Mouse (Mus musculus) hindbrain, embryonic 11.5 days (tissue): ENCODE data around the gene Kcnq4. TPM values are rescaled to one million over a fixed set of nuclear protein-coding genes. Genes with fewer than 3 reads are reported as not detected.

Source experiments
- ATAC-seq: fragments of 200-750 bp; cut with Nextera tagmentation; 2 replicates; pipeline ENCODE4 v1.8.0; 2017; ENCODE audit warnings: mild to moderate bottlenecking, moderate TSS enrichment, moderate library complexity; ENCODE audit not compliant: low FRiP score
- DNase-seq: peaks from one replicate; pipeline ENCODE4 v3.0.0-alpha.2; 2015; ENCODE audit warnings: low spot score
- H3K27ac ChIP-seq: fragments of 300-500 bp; sonication (generic); 2 replicates; pipeline ENCODE4 v1.5.1; 2014; ENCODE audit warnings: mild to moderate bottlenecking, low read depth, low read length
- H3K27me3 ChIP-seq: fragments of 300-500 bp; sonication (generic); 2 replicates; pipeline ENCODE4 v1.6.1; 2014; ENCODE audit warnings: mild to moderate bottlenecking, low read length, moderate library complexity, mixed read lengths; ENCODE audit not compliant: control insufficient read depth, insufficient read depth
- H3K36me3 ChIP-seq: fragments of 300-500 bp; sonication (generic); 2 replicates; pipeline ENCODE4 v1.6.1; 2014; ENCODE audit warnings: mild to moderate bottlenecking, low read length, moderate library complexity, mixed read lengths; ENCODE audit not compliant: control insufficient read depth, insufficient read depth
- H3K4me1 ChIP-seq: fragments of 300-500 bp; sonication (generic); replicated peaks from 2 replicates; pipeline ENCODE4 v1.6.1; 2014; ENCODE audit warnings: low read length, mixed read lengths; ENCODE audit not compliant: control insufficient read depth, insufficient read depth
- H3K4me2 ChIP-seq: fragments of 300-500 bp; sonication (generic); replicated peaks from 2 replicates; pipeline ENCODE4 v1.6.1; 2014; ENCODE audit warnings: mild to moderate bottlenecking, low read depth, low read length
- H3K4me3 ChIP-seq: fragments of 300-500 bp; sonication (generic); 2 replicates; pipeline ENCODE4 v1.5.1; 2014; ENCODE audit warnings: low read depth, low read length
- H3K9ac ChIP-seq: fragments of 300-500 bp; sonication (generic); 2 replicates; pipeline ENCODE4 v1.6.1; 2014; ENCODE audit warnings: low read depth, low read length
- H3K9me3 ChIP-seq: fragments of 300-500 bp; sonication (generic); 2 replicates; pipeline ENCODE4 v1.6.1; 2016; ENCODE audit warnings: low read length; ENCODE audit not compliant: control insufficient read depth
- WGBS: fragments of 180-500 bp; shearing (Covaris S2); extraction: QIAGEN DNeasy Blood & Tissue Kit; methylation state at CpG from one replicate; pipeline ENCODE4 v1.1.7; 2014; 5-methylcytosine and 5-hydroxymethylcytosine counted together
- microRNA counts: library from miRNA; unstranded; fragments of <30 nt; microRNA quantifications from one replicate; lab custom pipeline; 2015
- polyA plus RNA-seq: library from polyadenylated mRNA; unstranded; fragments of >200 nt; fragmentation: Nextera tagmentation; extraction: Ambion mirVana; gene quantifications from 2 replicates; pipeline ENCODE4 v1.2.1, GENCODE M21; 2014

Gene Kcnq4
- polyA plus RNA-seq, 1 experiment from 2014 or later = 2.4 TPM

DNA sequence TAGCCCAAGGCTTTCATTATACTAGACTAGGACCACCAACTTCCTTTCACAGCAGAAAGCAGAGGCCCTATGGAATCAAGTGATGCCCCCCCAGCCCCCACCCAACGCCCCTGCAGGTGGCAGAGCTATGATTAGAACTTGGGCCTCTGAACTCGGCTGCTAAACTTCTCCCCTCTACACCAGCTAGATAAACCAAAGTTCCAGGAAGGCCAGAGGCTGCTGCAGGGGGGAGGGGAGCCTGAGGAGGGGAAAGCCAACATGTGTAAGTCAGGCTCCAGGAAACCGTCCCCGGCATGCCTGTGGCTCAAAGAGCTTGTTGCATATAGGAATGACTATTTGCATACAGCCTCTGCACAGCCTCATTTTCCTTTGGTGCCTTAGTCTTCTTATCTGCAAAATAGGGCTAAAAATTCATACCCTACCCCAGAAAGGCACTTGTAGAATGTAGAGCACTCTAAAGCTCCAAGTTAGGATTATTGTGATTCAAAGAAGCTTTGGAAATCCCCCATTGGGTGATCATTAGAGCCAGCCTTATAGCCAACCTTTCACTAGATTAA is 83.2 kb downstream of the Kcnq4 start:
- WGBS = 39% methylated on average over 4 of the region's 4 CpGs
- Histone ChIP-seq H3K4me2 (no peak overlapping the region), H3K9me3 (no peaks in the 10 kb centered on the region), H3K9ac (no peak overlapping the region), H3K27ac (no peak overlapping the region), H3K4me1 (no peaks in the 10 kb centered on the region), H3K4me3 (no peak overlapping the region), H3K36me3 (no peaks in the 10 kb centered on the region), H3K27me3 (peaks cover 16% of the 10 kb centered on the region)
- DNase-seq = no peak
- no peak for ATAC-seq

DNA sequence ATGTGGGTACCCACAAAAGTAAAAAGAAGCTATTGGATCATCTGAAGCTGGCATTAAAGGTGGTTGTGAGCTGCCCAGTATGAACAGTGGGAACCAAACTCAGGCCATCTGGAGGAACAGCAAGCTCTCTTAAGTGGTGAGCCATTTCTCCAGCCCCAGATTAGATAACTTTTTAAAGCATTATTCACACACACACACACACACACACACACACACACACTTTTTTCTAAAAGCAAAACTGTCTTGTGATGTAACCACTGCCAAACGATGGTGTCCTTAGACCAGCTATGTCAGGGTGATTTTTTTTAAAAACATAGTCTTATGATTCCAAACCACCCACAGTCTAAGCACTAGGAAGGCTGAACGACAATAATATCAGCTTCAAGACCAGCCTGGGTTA is 83.8 kb downstream of the Kcnq4 start:
- no peak for ATAC-seq
- H3K27ac ChIP-seq = no peak overlapping the region
- WGBS = 79% methylated on average over 2 of the region's 2 CpGs

DNA sequence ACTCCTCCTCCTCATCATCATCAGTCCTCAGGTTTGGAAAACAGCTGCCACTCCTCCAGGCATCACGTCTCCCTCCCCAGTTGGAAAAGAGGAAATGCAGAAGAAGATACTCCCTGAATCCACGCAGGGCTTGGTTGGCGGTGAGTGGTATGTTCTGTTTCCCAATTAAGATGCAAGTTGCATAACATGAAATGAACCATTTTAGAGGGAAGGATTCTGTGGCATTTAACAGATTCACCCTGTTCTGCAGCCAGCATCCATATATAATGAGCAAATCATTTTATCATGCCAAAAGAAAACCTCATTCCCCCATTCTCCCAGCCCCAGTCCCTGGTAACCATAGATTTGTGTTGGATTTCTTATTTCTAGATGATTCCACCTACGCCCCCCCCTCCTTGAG is 87.9 kb downstream of the Kcnq4 start:
- H3K4me2 ChIP-seq = no peak overlapping the region
- no peak overlapping the region for H3K9ac ChIP-seq
- DNase-seq (no peak), ATAC-seq (no peak)
- no peak overlapping the region for H3K4me3 ChIP-seq
- no peaks in the 10 kb centered on the region for H3K9me3 ChIP-seq
- H3K36me3 ChIP-seq = no peaks in the 10 kb centered on the region
- 73% methylated on average over 4 of the region's 4 CpGs for WGBS
- H3K4me1 ChIP-seq = no peaks in the 10 kb centered on the region
- no peak overlapping the region for H3K27ac ChIP-seq
- no peaks in the 10 kb centered on the region for H3K27me3 ChIP-seq

More for the DNA sequence above, 83.8 kb downstream of the Kcnq4 start:
- no peak overlapping the region for H3K4me3 ChIP-seq
- peaks cover 16% of the 10 kb centered on the region for H3K27me3 ChIP-seq
- no peaks in the 10 kb centered on the region for H3K36me3 ChIP-seq
- no peak overlapping the region for H3K4me2 ChIP-seq
- H3K9me3 ChIP-seq = no peaks in the 10 kb centered on the region
- no peaks in the 10 kb centered on the region for H3K4me1 ChIP-seq
- no peak for DNase-seq
- no peak overlapping the region for H3K9ac ChIP-seq

DNA sequence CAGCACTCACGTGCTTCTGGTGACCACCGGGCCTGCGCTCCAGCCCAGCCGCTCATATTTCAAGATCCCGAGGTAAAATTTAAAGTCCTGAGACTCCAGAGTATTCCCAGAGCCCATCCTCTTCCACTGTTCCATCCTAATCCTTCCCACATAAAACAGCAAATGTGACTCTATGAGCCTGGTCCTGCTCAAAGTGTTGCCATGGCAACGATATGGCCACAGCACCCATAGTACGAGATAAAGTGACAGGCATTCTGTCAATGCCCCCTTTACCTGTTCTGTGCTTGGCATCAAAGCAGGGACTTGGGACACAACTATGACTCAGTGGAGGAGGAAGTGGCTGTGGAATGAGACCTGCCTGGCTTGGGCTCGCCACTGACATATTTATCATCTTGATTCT is 92.5 kb downstream of the Kcnq4 start:
- Histone ChIP-seq H3K4me1 (no peaks in the 10 kb centered on the region), H3K27me3 (no peaks in the 10 kb centered on the region; the same call in 1 of the 2 replicates), H3K9ac (no peak overlapping the region), H3K9me3 (no peaks in the 10 kb centered on the region), H3K4me2 (no peak overlapping the region), H3K4me3 (no peak overlapping the region), H3K36me3 (no peaks in the 10 kb centered on the region), H3K27ac (no peak overlapping the region)
- DNase-seq (no peak), ATAC-seq (no peak)
- 82% methylated on average over 8 of the region's 8 CpGs for WGBS

DNA sequence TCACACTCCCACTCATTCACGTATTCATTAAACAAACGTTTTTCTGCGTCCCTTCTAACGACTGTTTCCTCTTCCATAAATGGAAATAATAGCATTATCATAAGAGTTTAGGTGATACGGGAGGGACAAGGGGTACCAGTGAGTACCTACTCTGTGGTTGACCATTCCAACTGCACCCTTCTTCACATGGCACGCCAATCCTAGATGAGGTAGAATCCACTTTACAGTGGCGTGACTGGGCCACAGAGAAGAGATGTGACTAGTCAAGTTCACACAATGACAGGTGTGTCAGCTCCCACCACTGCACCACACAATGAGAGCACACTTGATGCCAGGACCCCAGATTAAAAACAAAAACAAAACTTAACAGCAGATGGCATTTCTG is 98.2 kb downstream of the Kcnq4 start:
- Histone ChIP-seq H3K9ac (peak overlapping the region; percentile 59; the same call in 1 of the 2 replicates), H3K4me1 (0 out of 2 replicates have a peak, but pooled peaks cover 2% of the 10 kb centered on the region), H3K36me3 (no peaks in the 10 kb centered on the region), H3K9me3 (no peaks in the 10 kb centered on the region), H3K27ac (no peak overlapping the region), H3K4me2 (peak overlapping the region; percentile 88), H3K4me3 (peak overlapping the region; percentile 48), H3K27me3 (peaks cover 22% of the 10 kb centered on the region)
- WGBS = 28% methylated on average over 7 of the region's 7 CpGs
- ATAC-seq (no peak), DNase-seq (peak; percentile 19)

DNA sequence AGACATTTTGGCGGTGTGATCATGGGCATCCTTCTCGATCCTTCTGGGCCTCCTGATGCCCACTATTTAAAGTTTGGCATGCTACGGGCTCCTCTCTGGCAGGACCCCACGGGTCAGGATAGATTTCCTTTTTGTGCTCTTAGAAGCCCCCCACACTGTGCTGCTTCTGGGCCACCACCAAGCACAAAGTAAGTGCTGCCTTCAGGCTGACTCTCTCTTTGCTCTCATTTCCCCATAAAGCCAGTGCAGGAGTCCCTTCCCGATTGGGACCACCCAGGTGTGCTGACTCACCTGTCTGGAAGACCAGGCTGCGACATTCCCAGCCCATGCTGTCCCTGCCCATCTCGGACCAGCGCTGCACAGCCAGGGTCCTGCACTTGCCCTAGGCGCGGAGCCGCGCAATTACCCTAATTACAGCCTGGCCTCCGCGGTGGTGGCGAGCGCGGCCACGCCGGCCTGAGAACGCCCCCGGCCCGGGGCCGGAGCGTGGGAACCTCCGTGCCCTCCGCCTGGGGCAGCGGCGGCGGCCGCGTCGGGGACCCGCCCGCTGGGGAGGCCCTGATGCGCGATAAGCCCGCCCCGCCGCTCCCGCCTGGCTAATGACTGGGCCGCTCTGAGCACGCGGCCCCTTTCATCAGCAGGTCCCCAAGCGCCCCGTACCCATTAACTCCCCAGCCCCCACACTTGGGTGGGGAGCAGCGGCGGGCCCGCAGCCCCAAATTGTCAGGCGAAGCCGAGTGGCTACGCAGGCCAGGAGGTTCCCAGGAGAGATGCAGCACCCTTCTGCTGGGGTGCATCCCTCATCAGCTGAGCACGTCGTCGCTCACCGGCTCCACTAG is 98.8 kb downstream of the Kcnq4 start:
- H3K27ac ChIP-seq = no peak overlapping the region
- WGBS = 4% methylated on average over 53 of the region's 55 CpGs
- peak overlapping the region; percentile 48 for H3K4me3 ChIP-seq

More for the DNA sequence above, 98.8 kb downstream of the Kcnq4 start:
- peak; percentile 59 for DNase-seq
- Histone ChIP-seq H3K4me1 (0 out of 2 replicates have a peak, but pooled peaks cover 2% of the 10 kb centered on the region), H3K36me3 (no peaks in the 10 kb centered on the region), H3K9me3 (no peaks in the 10 kb centered on the region), H3K9ac (peak overlapping the region; percentile 59), H3K4me2 (peak overlapping the region; percentile 88), H3K27me3 (peaks cover 22% of the 10 kb centered on the region)
- peak; percentile 76 for ATAC-seq

MicroRNAs encoded within 50 kb of the gene (microRNA counts, 519-probe panel; counts per million panel counts)
- microRNA mmu-miR-30e (lab: Ali Mortazavi, UCI) = 3,665 counts per million, percentile 28 among the panel's probes with 10 or more counts

Other genes with a start within 250 kb of the Kcnq4 start
- gene Slfnl1, start 216.4 kb downstream of the Kcnq4 start, polyA plus RNA-seq = 0.12 TPM in 1 of 2 replicates, not detected in the other
- gene Ctps, start 178.3 kb downstream of the Kcnq4 start, polyA plus RNA-seq = 118 and 138 TPM in 2 replicates
- not detected in 2 replicates for gene Gm8439, start 159.9 kb downstream of the Kcnq4 start, polyA plus RNA-seq
- gene Cited4, start 82.0 kb downstream of the Kcnq4 start, polyA plus RNA-seq = 6.9 and 7.8 TPM in 2 replicates
- 123 and 126 TPM in 2 replicates for gene Nfyc, start 83.0 kb upstream of the Kcnq4 start, polyA plus RNA-seq
- 3.5 and 3.6 TPM in 2 replicates for gene Rims3, start 106.2 kb upstream of the Kcnq4 start, polyA plus RNA-seq
- 32.0 and 37.1 TPM in 2 replicates for gene Exo5, start 176.4 kb upstream of the Kcnq4 start, polyA plus RNA-seq
- gene Zfp69, start 203.1 kb upstream of the Kcnq4 start, polyA plus RNA-seq = 9.7 and 10.9 TPM in 2 replicates